Mouse (Mus musculus) layer of hippocampus, postnatal 10 days (tissue): ENCODE measurements around the gene BC051142. TPM values are rescaled to one million over a fixed set of nuclear protein-coding genes. Genes with fewer than 3 reads are reported as not detected.
"Not testable (repeated sequence)": the region's sequence is repeated elsewhere in the genome, so short reads cannot be mapped to it uniquely, and the experiment has no call there.

Source experiments
- DNase-seq, 2 experiments: peaks; one replicate each; pipeline ENCODE4 v3.0.0; 2021; ENCODE audit warnings: low spot score in 2 of 2
- total RNA-seq, 2 experiments: library from RNA; stranded (reverse); gene quantifications; 2 replicates each; pipeline ENCODE4 v1.2.3; 2021

BC051142 gene
- total RNA-seq, 2 experiments from 2014 or later: 7.1 to 8.6 TPM

- DNase-seq: peak; percentile 58 to 68
Measured at GRCm38 (mm10) chr17:34398058-34398710, 436 bp upstream of the BC051142 start.

- no peak for DNase-seq
Measured at GRCm38 (mm10) chr17:34399394-34399715, 735 bp downstream of the BC051142 start.

- DNase-seq: peak; percentile 78 to 81
Measured at GRCm38 (mm10) chr17:34411117-34411516, 12.5 kb downstream of the BC051142 start.

DNA sequence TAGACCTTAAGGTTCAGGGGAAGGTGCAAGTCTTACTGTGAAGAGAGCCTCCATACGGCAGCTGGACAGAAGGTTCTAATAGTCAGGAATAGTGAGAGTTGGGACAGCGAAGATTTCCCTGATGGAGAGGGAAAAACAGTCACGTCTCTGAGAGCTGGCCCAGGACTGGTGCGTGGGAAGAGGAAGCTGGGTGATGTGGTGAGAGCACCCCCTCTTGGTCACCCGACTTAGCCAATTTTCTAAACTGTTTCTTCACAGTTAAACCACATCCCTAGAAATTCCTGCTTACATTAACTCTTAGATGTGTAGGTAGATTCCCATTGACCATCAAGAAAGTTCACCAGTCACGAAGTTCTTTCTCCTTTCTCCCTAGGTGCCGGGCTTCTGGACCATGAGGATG is 21.4 kb downstream of the BC051142 start:
- no peak for DNase-seq

DNA sequence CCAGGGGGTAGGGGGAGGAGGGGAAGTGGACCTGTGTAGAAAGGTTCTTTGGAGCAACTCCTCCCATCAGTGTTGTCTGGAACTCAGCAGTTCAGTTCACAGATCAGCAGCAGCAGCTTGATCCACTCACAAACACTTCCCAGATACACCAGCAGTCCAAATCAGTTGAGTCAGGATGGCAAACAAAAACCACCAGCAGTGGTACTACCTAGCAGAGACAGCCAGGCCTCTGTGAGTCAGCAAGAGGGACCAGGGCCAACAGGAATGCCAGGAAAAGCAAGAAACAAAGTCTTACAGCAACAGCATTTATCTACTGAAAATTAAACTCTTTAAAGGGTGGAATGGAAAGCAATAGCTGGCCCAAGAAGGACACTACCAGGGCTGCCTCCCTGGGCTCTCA is 29.0 kb downstream of the BC051142 start:
- no peak for DNase-seq

DNA sequence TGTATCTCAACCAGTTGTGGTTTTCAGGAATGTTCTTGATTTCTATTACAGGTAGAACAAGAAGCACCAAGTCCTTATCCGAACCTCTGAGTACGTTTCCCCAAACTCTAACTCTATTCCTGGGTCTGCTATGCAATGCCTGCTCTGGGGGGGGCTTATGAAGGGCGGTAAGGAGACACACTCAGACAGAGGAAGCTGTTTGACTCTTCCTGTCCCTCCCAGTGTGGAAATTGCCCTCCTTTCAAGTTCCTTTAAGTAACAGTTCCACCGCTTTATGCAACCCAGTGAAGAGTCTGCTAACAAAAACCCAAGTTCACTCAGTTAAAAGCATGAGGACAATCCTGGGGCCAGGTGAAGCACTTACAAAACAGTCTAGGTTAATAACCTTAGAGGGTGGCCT is 38.5 kb downstream of the BC051142 start:
- no peak for DNase-seq

GRCm38 (mm10) chr17:34437606-34438005 is 39.0 kb downstream of the BC051142 start:
- DNase-seq: no peak

DNA sequence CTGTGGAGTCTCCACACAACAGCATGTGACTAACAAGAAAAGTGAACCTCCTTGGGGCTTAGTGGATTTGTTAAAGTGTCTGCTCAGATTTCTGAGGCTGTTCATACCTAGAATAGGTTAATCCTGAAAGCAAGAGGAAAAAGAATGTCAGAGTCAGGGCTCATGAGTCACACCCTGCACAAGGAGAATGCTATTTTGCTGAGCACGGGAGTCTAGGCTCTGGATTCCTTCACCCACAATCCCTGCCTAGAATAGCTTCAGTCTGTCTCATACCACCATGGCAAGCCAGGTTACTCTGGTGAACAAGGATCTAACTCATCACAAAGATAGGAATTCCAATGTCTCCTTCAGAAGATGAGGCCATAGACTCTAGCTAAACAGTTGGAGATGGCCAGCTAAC is 40.0 kb downstream of the BC051142 start:
- no peak for DNase-seq

DNA sequence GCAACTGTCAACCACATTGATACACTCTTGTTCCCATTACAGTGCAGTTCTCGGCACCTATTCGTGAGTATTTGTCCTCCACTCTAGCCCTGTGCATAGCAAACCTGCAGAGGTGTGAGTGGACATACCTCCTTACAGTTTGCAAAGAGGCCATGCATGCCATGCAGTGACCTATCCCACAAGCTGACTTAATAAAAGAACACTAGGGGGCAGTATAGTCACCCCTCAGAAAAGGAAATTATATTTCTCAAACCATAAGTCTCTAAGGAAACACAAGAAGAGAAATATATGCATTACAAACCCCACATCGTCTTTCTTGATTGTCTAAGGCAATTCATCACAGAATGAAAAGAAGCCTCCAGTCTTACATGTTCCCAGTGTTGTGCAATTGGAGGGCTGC is 41.2 kb downstream of the BC051142 start:
- no peak for DNase-seq

GRCm38 (mm10) chr17:34441990-34442389 is 43.4 kb downstream of the BC051142 start:
- DNase-seq: no peak

DNA sequence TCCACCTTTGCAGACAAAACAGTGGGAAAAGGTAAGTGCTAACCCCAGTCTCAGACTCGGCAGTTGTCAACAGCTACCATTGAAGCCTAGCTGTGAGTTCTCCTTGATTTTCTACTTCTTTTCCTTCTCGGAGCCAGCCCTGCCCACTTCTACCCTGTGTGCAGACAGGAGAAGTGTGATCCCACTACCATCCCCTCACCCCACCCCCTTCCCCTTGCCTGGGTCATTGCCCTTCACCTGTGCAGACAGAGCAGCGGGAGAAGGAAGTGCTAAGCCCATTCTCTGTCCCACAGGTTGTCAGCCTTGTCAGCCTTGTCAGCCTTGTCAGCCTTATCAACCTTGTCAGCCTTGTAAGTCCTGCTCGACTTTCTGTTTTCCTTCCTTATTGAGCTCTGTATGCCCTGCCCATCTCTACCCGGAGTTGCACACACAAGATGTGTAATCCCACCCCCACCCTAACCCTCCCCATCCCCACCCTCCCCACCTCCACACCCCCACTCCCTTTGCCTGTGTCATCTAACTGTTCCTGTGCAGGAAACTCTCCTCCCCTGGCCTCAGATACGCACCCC is 49.9 kb downstream of the BC051142 start:
- DNase-seq: no peak

- no peak for DNase-seq
Measured at GRCm38 (mm10) chr17:34457668-34458067, 59.0 kb downstream of the BC051142 start.

- DNase-seq: no peak
Measured at GRCm38 (mm10) chr17:34459255-34459654, 60.6 kb downstream of the BC051142 start.

DNA sequence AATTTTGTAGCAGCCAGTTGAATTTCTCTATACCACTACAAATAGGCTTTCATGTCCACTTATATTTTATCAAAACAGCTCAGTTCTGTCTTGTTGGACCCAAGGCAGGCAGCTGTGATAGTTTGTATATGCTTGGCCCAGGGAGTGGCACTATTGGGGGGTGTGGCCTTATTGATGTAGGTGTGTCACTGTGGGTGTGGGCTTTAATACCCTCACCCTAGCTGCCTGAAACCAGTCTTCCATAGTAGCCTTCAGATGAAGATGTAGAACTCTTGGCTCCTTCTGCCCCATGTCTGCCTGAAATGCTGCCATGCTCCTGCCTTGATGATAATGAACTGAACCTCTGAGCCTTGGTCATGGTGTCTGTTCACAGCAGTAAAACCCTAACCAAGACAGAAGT is 67.3 kb downstream of the BC051142 start:
- not testable (repeated sequence) for DNase-seq

GRCm38 (mm10) chr17:34470491-34470890 is 71.9 kb downstream of the BC051142 start:
- DNase-seq: no peak

DNA sequence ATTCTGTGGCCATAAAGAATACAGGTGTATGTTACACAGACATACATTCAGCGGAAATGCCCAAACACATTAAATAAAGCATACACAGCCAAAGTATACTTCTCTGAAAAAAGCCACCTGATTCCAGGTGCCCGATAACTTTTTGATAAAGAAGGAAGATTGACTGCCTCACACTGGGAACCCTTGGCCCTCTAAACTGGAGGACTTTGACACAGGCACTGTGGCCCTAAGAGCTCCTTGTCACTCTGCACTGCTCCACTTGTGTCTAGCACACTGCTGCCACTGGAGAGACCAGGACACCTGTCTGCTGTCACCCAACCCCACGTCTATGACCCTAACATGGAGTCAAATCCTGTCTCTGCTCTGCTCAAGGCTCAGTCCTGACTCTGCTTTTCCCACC is 76.4 kb downstream of the BC051142 start:
- DNase-seq: no peak

GRCm38 (mm10) chr17:34476427-34476826 is 77.8 kb downstream of the BC051142 start:
- no peak for DNase-seq

DNA sequence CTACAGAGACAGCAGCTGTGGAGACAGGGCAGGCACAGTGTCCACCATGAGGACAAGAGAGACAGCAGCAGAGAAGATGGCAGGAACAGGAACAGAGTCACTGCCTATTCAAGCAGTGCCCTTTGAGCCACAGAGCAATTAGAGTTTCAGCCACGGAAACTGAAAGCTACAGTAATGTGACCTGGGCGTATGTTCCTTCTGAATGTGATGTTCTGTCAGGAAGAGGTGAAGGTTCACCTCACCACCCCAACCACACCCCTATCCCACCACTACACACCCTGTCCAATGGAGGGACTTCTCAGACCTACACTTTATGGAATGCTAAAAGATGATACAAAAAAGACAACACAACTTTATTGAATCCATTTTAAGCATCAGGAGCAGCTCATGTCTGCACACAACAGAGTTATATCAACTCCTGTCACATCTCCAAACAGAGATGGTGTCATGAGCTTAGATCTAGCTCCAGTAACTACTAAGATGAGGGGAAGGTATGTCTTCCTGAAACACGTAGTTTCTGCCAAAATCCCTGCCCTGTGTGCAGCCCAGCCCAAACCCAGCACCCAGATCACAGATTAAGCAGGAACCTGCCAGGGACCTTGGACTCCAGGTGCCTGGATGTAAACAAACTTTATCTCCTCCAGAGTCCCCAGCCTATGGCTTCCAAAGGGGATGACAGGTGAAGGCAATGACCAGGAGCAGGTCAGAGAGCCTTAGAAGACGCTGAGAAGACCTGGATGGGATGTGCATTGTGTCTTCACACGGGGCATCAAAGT is 78.8 kb downstream of the BC051142 start, which contains the start of gene Btnl4:
Btnl4 (minus strand) TSS at position 81 of the 776 bp plus-strand sequence.
- DNase-seq: not testable (repeated sequence)

DNA sequence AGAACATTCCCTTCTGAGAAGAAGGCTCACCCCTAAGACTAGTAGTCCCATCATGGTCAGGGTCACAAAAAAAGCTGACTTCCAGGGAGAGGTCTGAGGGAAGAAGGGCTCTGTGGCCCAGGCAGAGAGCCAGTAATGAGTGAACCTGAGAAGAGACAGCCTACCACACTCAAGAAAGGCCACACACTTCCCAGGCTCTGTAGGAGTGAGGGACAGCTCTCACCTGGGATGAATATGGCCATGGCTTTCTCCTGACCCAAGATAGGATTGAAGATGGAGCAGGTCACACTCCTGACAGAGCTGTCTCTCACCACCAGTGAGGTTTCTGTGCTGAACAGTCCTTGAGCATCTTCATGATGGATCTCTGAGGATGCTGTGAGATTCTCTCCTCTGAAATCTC is 94.2 kb downstream of the BC051142 start:
- no peak for DNase-seq

DNA sequence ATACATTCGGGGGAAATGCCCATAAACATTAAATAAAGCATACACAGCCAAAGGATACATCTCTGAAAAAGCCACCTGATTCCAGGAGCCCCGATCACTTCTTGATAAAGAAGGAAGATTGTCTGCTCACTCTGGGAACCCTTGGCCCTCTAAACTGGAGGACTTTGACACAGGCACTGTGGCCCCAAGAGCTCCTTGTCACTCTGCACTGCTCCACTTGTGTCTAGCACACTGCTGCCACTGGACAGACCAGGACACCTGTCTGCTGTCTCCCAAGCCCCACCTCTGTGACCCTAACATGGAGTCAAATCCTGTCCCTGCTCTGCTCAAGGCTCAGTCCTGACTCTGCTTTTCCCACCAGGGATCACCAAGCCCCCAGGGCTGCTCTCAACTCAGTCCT is 96.5 kb downstream of the BC051142 start:
- DNase-seq: not testable (repeated sequence)

DNA sequence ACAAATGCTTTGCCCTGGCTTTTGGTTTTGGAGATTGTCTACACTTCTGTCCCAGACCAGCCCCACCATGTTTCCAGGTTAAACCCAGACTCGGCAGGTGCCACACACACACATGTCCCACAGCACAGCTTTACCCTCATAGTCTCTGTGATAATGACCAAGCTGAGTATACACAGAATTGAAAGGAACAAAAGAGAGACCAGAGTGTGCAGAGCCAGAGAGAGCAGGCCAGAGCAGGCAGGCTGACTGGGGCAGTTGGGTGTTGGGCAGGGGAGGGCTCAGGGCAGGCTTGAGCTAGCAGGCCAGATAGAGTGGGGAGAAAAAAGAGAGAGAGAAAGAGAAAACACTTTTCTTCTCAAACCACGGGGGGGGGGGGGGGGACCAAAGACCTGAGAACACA is 97.9 kb downstream of the BC051142 start:
- DNase-seq: no peak

DNA sequence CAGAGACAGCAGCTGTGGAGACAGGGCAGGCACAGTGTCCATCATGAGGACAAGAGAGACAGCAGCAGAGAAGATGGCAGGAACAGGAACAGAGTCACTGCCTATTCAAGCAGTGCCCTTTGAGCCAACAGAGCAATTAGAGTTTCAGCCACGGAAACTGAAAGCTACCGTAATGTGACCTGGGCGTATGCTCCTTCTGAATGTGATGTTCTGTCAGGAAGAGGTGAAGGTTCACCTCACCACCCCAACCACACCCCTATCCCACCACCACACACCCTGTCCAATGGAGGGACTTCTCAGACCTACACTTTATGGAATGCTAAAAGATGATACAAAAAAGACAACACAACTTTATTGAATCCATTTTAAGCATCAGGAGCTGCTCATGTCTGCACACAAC is 98.7 kb downstream of the BC051142 start:
- not testable (repeated sequence) for DNase-seq
